Mouse (Mus musculus): ENCODE data around the gene Shcbp1l. TPM values are rescaled to one million over a fixed set of nuclear protein-coding genes. Genes with fewer than 3 reads are reported as not detected.
A peak's percentile ranks its signal among the peaks of the same experiment; 100 is the strongest.
"Not testable (repeated sequence)": the region's sequence is repeated elsewhere in the genome, so short reads cannot be mapped to it uniquely, and the experiment has no call there.

The Shcbp1l gene
- polyA plus RNA-seq, 1 experiment from 2014 or later: 0.30 TPM

GRCm38 (mm10) chr1:153414962-153415361 is 10.0 kb upstream of the Shcbp1l start:
- H3K27me3 ChIP-seq (ENCODE audit: control insufficient read depth, insufficient read depth, low read length): no peaks in the 10 kb centered on the region
- H3K9me3 ChIP-seq (replicated peaks; ENCODE audit: control insufficient read depth, low read length): no peaks in the 10 kb centered on the region
- WGBS: 84% methylated on average over 4 of the region's 4 CpGs
- H3K4me1 ChIP-seq (ENCODE audit: control insufficient read depth, insufficient read depth, low read length): no peaks in the 10 kb centered on the region
- no peak for ATAC-seq (ENCODE audit: insufficient read depth, low FRiP score)
- H3K27ac ChIP-seq (ENCODE audit: low read length): no peak overlapping the region
- no peak overlapping the region for H3K4me3 ChIP-seq (replicated peaks; ENCODE audit: low read length)
- H3K9ac ChIP-seq (ENCODE audit: low read length): no peak overlapping the region
- H3K4me2 ChIP-seq (ENCODE audit: low read depth, low read length): no peak overlapping the region
- H3K36me3 ChIP-seq (ENCODE audit: control insufficient read depth, insufficient read depth, low read length): no peaks in the 10 kb centered on the region

GRCm38 (mm10) chr1:153415742-153416141 is 9.2 kb upstream of the Shcbp1l start:
- H3K9me3 ChIP-seq (replicated peaks; ENCODE audit: control insufficient read depth, low read length); H3K4me1 ChIP-seq (ENCODE audit: control insufficient read depth, insufficient read depth, low read length); H3K4me3 ChIP-seq (replicated peaks; ENCODE audit: low read length); H3K27ac ChIP-seq (ENCODE audit: low read length); H3K36me3 ChIP-seq (ENCODE audit: control insufficient read depth, insufficient read depth, low read length); H3K4me2 ChIP-seq (ENCODE audit: low read depth, low read length); H3K27me3 ChIP-seq (ENCODE audit: control insufficient read depth, insufficient read depth, low read length); H3K9ac ChIP-seq (ENCODE audit: low read length); ATAC-seq (ENCODE audit: insufficient read depth, low FRiP score): not testable (repeated sequence)
- WGBS: 68% methylated on average over 2 of the region's 5 CpGs

GRCm38 (mm10) chr1:153416271-153416832 is 8.6 kb upstream of the Shcbp1l start:
- not testable (repeated sequence) for H3K4me2 ChIP-seq (ENCODE audit: low read depth, low read length); ATAC-seq (ENCODE audit: insufficient read depth, low FRiP score); H3K4me1 ChIP-seq (ENCODE audit: control insufficient read depth, insufficient read depth, low read length); H3K9ac ChIP-seq (ENCODE audit: low read length); H3K4me3 ChIP-seq (replicated peaks; ENCODE audit: low read length); H3K27ac ChIP-seq (ENCODE audit: low read length); H3K36me3 ChIP-seq (ENCODE audit: control insufficient read depth, insufficient read depth, low read length); H3K27me3 ChIP-seq (ENCODE audit: control insufficient read depth, insufficient read depth, low read length); H3K9me3 ChIP-seq (replicated peaks; ENCODE audit: control insufficient read depth, low read length)
- 61% methylated on average over 3 of the region's 3 CpGs for WGBS

GRCm38 (mm10) chr1:153417805-153418204 is 7.2 kb upstream of the Shcbp1l start:
- not testable (repeated sequence) for H3K4me3 ChIP-seq (replicated peaks; ENCODE audit: low read length); H3K27ac ChIP-seq (ENCODE audit: low read length); ATAC-seq (ENCODE audit: insufficient read depth, low FRiP score); H3K36me3 ChIP-seq (ENCODE audit: control insufficient read depth, insufficient read depth, low read length); H3K27me3 ChIP-seq (ENCODE audit: control insufficient read depth, insufficient read depth, low read length); H3K4me1 ChIP-seq (ENCODE audit: control insufficient read depth, insufficient read depth, low read length); H3K9ac ChIP-seq (ENCODE audit: low read length); H3K4me2 ChIP-seq (ENCODE audit: low read depth, low read length); H3K9me3 ChIP-seq (replicated peaks; ENCODE audit: control insufficient read depth, low read length)
- WGBS: 57% methylated on average over 4 of the region's 4 CpGs

GRCm38 (mm10) chr1:153424271-153424670 is 691 bp upstream of the Shcbp1l start:
- Histone ChIP-seq H3K27me3 (ENCODE audit: control insufficient read depth, insufficient read depth, low read length) (peaks cover 3% of the 10 kb centered on the region; the same call in 1 of the 2 replicates), H3K4me2 (ENCODE audit: low read depth, low read length) (peak overlapping the region; percentile 99), H3K4me1 (ENCODE audit: control insufficient read depth, insufficient read depth, low read length) (peaks cover 4% of the 10 kb centered on the region), H3K4me3 (replicated peaks; ENCODE audit: low read length) (peak overlapping the region; percentile 58), H3K36me3 (ENCODE audit: control insufficient read depth, insufficient read depth, low read length) (no peaks in the 10 kb centered on the region), H3K27ac (ENCODE audit: low read length) (no peak overlapping the region), H3K9ac (ENCODE audit: low read length) (peak overlapping the region; percentile 65), H3K9me3 (replicated peaks; ENCODE audit: control insufficient read depth, low read length) (no peaks in the 10 kb centered on the region)
- ATAC-seq (ENCODE audit: insufficient read depth, low FRiP score): peak; percentile 56; the same call in 1 of the 2 replicates
- 13% methylated on average over 12 of the region's 12 CpGs for WGBS

- Histone ChIP-seq H3K9me3 (replicated peaks; ENCODE audit: control insufficient read depth, low read length) (no peaks in the 10 kb centered on the region), H3K27ac (ENCODE audit: low read length) (no peak overlapping the region), H3K4me2 (ENCODE audit: low read depth, low read length) (no peak overlapping the region), H3K4me1 (ENCODE audit: control insufficient read depth, insufficient read depth, low read length) (no peaks in the 10 kb centered on the region), H3K4me3 (replicated peaks; ENCODE audit: low read length) (no peak overlapping the region), H3K27me3 (ENCODE audit: control insufficient read depth, insufficient read depth, low read length) (no peaks in the 10 kb centered on the region), H3K36me3 (ENCODE audit: control insufficient read depth, insufficient read depth, low read length) (no peaks in the 10 kb centered on the region), H3K9ac (ENCODE audit: low read length) (no peak overlapping the region)
- WGBS: 68% methylated on average over 7 of the region's 7 CpGs
- ATAC-seq (ENCODE audit: insufficient read depth, low FRiP score): no peak
Measured at GRCm38 (mm10) chr1:153431158-153431557, 6.2 kb downstream of the Shcbp1l start.

- 72% methylated on average over 10 of the region's 10 CpGs for WGBS
- H3K36me3 ChIP-seq (ENCODE audit: control insufficient read depth, insufficient read depth, low read length): no peaks in the 10 kb centered on the region
Measured at GRCm38 (mm10) chr1:153431701-153432100, 6.7 kb downstream of the Shcbp1l start.

GRCm38 (mm10) chr1:153432329-153432728 is 7.4 kb downstream of the Shcbp1l start:
- Histone ChIP-seq H3K9me3 (replicated peaks; ENCODE audit: control insufficient read depth, low read length) (no peaks in the 10 kb centered on the region), H3K4me3 (replicated peaks; ENCODE audit: low read length) (no peak overlapping the region), H3K4me1 (ENCODE audit: control insufficient read depth, insufficient read depth, low read length) (no peaks in the 10 kb centered on the region), H3K27ac (ENCODE audit: low read length) (no peak overlapping the region), H3K4me2 (ENCODE audit: low read depth, low read length) (no peak overlapping the region), H3K36me3 (ENCODE audit: control insufficient read depth, insufficient read depth, low read length) (no peaks in the 10 kb centered on the region), H3K9ac (ENCODE audit: low read length) (no peak overlapping the region), H3K27me3 (ENCODE audit: control insufficient read depth, insufficient read depth, low read length) (no peaks in the 10 kb centered on the region)
- ATAC-seq (ENCODE audit: insufficient read depth, low FRiP score): no peak
- 86% methylated on average over 2 of the region's 2 CpGs for WGBS

More at GRCm38 (mm10) chr1:153431701-153432100, 6.7 kb downstream of the Shcbp1l start:
- no peak overlapping the region for H3K9ac ChIP-seq (ENCODE audit: low read length)
- no peaks in the 10 kb centered on the region for H3K27me3 ChIP-seq (ENCODE audit: control insufficient read depth, insufficient read depth, low read length)
- no peak overlapping the region for H3K4me3 ChIP-seq (replicated peaks; ENCODE audit: low read length)
- no peak overlapping the region for H3K4me2 ChIP-seq (ENCODE audit: low read depth, low read length)
- no peak for ATAC-seq (ENCODE audit: insufficient read depth, low FRiP score)
- H3K9me3 ChIP-seq (replicated peaks; ENCODE audit: control insufficient read depth, low read length): no peaks in the 10 kb centered on the region
- H3K27ac ChIP-seq (ENCODE audit: low read length): no peak overlapping the region
- no peaks in the 10 kb centered on the region for H3K4me1 ChIP-seq (ENCODE audit: control insufficient read depth, insufficient read depth, low read length)

- Histone ChIP-seq H3K4me2 (ENCODE audit: low read depth, low read length) (no peak overlapping the region), H3K36me3 (ENCODE audit: control insufficient read depth, insufficient read depth, low read length) (no peaks in the 10 kb centered on the region), H3K27me3 (ENCODE audit: control insufficient read depth, insufficient read depth, low read length) (no peaks in the 10 kb centered on the region), H3K4me3 (replicated peaks; ENCODE audit: low read length) (no peak overlapping the region), H3K9me3 (replicated peaks; ENCODE audit: control insufficient read depth, low read length) (no peaks in the 10 kb centered on the region), H3K27ac (ENCODE audit: low read length) (no peak overlapping the region), H3K9ac (ENCODE audit: low read length) (no peak overlapping the region), H3K4me1 (ENCODE audit: control insufficient read depth, insufficient read depth, low read length) (no peaks in the 10 kb centered on the region)
- ATAC-seq (ENCODE audit: insufficient read depth, low FRiP score): no peak
- WGBS: 77% methylated on average over 5 of the region's 5 CpGs
Measured at GRCm38 (mm10) chr1:153433851-153434589, 9.1 kb downstream of the Shcbp1l start.
